Mouse (Mus musculus) lung, postnatal 10 days (tissue): ENCODE data around the gene Isg20.

Experiments
- DNase-seq: peaks from one replicate; pipeline ENCODE4 v3.0.0; 2021

Gene Isg20

DNA sequence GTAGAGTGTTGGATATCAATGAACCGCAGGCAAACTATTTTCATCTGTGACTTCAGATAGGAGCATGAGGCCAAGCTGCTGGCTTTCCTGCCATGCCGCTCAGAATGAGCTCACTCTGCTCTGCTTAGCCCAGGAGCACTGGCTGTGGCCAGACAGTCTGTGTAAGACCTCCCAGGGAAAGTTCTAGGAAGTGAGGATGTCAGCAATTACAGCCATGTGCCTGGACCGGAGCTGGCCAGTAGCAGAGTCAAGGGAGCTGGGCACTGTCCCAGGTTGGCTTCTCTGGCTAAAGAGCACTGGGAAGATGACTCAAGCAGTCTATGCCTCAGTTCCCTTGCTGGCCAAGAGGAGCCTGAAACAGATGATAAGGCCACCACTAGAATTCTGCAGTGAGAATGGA, 50.7 kb downstream of the Isg20 start:
- no peak for DNase-seq
